Mouse (Mus musculus): ENCODE results near the gene Zic3.

Gene Zic3

DNA sequence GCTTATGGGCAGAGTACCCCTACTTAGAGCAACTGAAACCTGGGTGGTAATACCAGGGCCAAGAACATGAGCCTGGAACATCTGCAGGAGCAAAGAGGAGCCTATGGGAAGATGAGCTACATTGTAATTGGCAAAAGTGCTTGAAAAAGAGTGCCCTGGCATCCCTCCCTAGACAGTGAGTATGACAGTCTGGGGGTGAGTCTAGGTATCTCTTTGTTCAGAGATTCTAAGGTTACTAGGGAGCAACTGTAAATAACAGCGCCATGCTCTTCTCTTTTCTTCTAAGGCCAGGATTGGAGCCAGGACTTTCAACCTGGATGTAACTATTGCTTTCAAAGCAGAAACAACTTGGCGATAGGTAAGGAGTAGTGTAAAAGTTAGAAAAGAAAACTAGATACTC lies at the start of gene Zic3:
TSS of gene Zic3 (plus strand) at position 301 of the 400 bp plus-strand sequence.
- no peak for DNase-seq

DNA sequence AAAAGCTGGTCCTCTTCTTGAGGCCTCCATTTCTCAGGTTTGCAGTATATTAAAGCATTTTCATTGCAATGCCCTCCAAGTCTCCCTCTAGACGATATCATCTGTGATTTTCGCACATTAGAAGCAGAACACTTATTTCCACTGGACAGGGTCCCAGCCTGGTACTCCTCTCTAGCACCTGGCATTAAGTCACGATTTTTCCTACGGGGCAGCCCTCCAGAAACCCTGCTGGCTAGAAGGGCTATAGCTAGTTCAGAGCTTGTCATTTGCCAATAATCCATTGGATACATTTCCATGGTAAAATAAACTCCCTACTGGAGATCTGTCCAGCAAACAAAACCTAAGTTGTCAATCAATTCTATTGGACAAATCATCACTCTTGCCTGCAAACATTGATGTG lies 40.1 kb upstream of the Zic3 start:
- no peak for DNase-seq

- no peak for DNase-seq
These were observed 34.9 kb upstream of the Zic3 start for GRCm38 (mm10) chrX:57987455-57988109.

GRCm38 (mm10) chrX:58013391-58013790 lies 9.1 kb upstream of the Zic3 start:
- DNase-seq = no peak

- DNase-seq = no peak
These were observed 8.4 kb upstream of the Zic3 start for GRCm38 (mm10) chrX:58014093-58014492.

- no peak for DNase-seq
These were observed 7.7 kb upstream of the Zic3 start for GRCm38 (mm10) chrX:58014761-58015160.

- no peak for DNase-seq
These were observed 7.1 kb upstream of the Zic3 start for GRCm38 (mm10) chrX:58015336-58015945.

- DNase-seq = no peak
These were observed 3.8 kb upstream of the Zic3 start for GRCm38 (mm10) chrX:58018720-58019119.

- no peak for DNase-seq
These were observed 3.1 kb upstream of the Zic3 start for GRCm38 (mm10) chrX:58019257-58019953.

DNA sequence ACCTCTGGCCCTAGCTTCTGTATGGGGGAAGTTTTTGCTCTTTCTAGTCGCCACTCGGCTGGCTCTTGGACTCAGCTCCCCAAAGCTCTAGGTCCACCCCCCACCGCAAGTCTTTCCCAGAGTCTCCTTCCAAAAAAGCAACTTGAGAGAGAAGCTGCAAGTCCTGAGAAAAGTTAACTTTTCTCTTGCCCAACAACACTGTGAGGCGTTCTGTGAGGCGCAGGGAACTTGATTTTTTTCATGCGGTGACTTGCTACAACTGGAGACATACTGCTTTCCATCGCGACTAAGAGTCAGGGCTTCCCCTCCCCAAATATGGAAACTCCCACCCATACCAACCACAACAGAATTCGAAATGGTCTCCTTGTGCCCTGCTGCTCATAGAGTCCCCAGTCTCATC lies 5.1 kb downstream of the Zic3 start:
- DNase-seq = no peak

DNA sequence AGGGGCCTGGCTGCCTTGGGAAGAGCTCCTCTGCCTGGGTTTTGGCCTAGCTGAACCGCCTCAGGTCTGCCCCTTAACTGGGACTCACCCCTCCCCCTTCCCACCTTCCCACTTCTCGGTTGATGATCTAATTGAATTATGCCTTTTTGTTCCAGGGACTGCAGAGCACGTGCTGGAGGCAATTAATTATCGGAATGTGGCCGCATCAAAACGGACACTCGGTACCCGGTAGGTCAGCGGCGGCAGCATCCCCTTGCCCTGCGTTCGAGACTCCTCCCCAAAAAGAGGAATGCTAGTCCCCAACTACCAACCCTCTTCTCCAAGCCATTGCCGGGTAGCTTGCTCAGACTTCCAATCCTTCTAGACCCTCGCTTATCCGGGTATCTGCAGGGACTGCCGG lies 5.6 kb downstream of the Zic3 start:
- DNase-seq = no peak

GRCm38 (mm10) chrX:58028858-58029257 lies 6.4 kb downstream of the Zic3 start:
- no peak for DNase-seq

DNA sequence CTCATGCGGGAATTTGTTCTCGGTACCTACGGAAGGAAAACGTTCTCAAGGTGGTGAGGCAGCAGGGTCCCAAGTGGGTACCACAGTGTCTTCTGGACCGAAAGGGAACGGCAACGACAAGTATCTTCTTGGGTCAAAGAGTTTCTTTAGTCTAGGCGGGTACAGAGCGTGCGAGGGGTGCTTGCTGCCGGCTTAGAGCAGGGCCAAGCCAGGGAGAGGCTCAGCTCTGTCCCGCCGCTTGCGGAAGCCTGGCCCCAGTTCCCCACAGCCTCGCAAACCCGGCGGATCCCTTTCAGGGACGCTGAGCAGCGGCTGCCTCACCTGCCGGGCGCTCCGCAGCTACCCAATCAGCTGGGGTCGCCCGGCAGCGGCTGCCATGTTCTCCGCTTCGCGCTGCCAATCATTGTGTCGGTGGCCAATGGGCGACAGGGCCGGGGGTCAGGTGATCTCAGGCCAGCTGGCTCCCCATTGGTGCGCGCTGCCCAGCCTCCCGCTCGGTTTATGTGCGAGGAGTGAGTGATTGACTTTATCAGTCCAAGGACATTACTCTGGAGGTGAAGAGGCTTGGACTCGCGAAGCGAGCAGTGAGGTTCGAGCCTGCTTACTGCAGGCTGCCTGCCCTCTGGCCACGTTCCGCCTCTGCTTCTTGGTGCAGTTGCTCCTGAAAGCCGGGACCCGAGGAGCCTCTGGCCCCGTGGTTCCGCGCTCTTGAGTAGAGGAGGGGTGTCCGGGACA lies 7.8 kb downstream of the Zic3 start:
- DNase-seq = no peak

DNA sequence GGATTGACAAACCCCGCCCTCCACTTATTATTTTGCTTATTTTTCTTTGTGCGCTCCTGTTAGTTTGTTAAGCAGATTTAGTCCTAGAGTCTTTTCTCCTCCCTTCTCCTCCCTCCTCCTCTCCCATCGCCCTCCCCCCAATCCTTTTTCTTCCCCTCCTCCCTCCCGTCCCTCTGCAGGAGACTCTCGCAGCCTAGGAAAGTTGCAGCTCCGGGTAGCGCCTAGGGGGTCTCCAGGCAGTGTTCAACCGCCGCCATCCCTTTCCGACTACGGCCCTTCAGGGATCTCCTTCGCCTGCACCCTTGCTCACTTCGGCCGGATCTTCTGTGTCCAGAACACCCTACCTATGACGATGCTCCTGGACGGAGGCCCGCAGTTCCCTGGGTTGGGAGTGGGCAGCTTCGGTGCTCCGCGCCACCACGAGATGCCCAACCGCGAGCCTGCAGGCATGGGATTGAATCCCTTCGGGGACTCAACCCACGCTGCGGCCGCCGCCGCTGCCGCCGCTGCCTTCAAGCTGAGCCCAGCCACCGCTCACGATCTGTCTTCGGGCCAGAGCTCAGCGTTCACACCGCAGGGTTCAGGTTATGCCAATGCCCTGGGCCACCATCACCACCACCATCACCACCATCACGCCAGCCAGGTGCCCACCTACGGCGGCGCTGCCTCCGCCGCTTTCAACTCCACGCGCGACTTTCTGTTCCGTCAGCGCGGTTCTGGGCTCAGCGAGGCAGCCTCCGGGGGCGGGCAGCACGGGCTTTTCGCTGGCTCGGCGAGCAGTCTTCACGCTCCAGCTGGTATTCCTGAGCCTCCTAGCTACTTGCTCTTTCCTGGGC lies 8.6 kb downstream of the Zic3 start:
- DNase-seq = no peak

- no peak for DNase-seq
These were observed 9.4 kb downstream of the Zic3 start for GRCm38 (mm10) chrX:58031671-58032605.

GRCm38 (mm10) chrX:58032622-58033021 lies 10.1 kb downstream of the Zic3 start:
- DNase-seq = no peak

DNA sequence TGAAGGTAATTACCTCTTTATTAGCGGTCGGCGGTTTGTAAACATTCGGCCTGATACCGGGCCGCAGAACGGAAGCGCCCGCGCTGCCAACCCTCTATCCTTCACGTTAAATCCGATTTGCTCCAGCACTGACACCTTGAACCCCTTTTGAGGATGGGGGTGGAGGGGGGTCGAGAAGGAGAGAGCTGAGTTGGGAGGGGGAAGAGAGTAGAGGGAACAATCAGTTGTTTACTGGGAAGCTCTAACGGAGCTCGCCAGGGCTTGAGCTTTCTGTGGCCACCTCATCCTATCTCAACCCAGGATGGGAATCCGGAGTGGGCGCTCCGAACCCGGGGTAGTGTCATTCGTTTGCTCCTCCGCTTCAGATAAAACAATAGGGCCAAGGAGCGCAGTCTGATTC lies 11.0 kb downstream of the Zic3 start:
- no peak for DNase-seq

DNA sequence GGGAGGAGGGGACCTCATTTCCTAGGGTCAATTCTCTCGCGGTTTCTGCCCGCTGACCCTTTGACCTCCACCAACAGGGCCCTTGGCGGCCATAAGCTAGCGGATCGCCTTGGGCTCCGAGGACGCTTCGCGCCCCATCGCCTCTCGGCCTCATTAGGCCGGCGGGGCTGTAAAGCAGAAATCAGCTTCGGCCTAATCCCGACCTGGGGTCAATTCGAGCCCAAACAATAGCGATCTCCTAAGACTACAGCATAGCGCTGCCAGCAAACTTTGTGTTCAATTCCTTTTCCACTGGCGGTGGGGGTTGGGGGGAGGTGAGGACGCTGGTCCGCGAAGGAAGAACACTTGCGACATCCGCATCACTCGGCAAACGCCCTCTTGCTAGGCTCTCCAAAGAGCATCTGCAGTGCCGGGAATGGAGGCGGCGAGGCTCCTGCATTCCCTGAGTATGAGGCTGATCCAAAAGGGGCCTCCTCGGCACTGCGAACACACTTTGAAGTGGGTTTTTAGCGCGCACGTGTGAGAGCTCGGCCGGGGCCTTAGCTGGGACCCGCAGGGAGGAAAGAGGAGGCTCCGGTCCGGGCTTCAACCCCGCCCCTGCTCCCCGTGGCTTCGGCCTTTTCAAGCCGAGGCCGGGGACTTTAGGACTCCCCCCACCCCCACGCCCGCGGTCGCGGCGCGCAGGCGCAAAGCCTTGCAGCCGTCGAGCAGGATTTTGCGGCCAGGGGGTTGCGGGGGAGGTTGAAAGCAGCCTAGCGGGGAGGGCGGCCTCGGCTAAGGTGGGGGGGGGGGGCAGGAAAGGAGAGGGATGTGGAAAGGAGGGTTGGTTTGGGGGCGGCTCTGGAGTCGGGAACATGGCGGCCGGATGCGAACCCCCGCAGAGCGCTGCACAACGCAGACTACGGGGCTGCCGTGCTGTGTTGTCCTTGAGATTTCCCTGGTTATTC lies 15.8 kb downstream of the Zic3 start:
- no peak for DNase-seq

DNA sequence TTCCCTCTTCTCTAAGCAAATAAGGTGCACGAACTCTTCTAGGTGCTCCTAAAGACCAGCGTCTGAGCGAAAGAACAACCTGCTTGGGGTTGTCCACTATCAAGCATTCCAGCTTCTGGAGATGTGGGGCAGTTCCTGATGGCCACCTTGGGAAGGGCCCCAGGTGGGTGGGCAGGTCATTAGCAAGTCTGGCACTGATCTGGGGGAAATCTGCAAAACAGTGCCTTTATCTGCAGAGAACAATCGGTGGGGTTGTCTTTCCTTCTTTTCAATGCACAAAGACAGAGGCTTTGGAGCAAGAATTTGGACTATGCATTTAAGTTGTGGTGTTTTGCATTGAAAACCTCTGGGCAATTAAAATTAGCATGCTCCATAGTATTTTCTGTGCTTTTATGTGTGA lies 17.2 kb downstream of the Zic3 start:
- DNase-seq = no peak

DNA sequence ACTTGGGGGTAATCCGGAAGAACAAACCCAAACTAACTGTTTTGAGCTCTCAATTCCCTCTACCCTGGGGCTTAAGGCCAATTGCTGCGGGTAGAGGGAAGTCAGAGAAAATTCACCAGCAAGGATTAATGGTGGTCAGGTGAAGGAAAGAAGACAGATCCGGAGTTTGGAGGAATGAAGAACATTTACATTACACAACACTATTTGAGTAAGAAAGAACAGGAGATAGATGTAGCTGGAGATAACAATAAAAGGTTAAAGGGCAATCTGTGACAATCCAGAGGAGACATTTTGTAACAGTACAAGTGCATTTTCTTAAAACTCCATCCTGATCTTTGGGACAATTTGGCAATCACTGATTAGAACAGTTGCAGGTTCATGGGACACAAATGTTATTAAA lies 19.4 kb downstream of the Zic3 start:
- DNase-seq = no peak
